Mouse (Mus musculus) R1 (cell line): ENCODE results near the gene Carhsp1.

ENCODE experiments used
- DNase-seq: peaks from one replicate; pipeline ENCODE4 v3.0.0-alpha.2; 2018; ENCODE audit warnings: low read depth, low spot score

The Carhsp1 gene

GRCm38 (mm10) chr16:8671551-8672349 is at the start of gene Carhsp1:
Gene Carhsp1, minus strand, starts transcription at chr16:8672155.
- peak; percentile 97 for DNase-seq

GRCm38 (mm10) chr16:8720447-8720846 is 48.5 kb upstream of the Carhsp1 start:
- DNase-seq, result no peak

- DNase-seq, result peak; percentile 72
Measured at GRCm38 (mm10) chr16:8717744-8718143, 45.8 kb upstream of the Carhsp1 start.

- DNase-seq, result no peak
Measured at GRCm38 (mm10) chr16:8716300-8716699, 44.3 kb upstream of the Carhsp1 start.

GRCm38 (mm10) chr16:8715513-8716080 is 43.6 kb upstream of the Carhsp1 start:
- DNase-seq, result peak; percentile 78

GRCm38 (mm10) chr16:8714851-8715250 is 42.9 kb upstream of the Carhsp1 start:
- DNase-seq, result no peak

GRCm38 (mm10) chr16:8711998-8712397 is 40.0 kb upstream of the Carhsp1 start:
- DNase-seq, result no peak

- DNase-seq, result no peak
Measured at GRCm38 (mm10) chr16:8700586-8700985, 28.6 kb upstream of the Carhsp1 start.

GRCm38 (mm10) chr16:8699556-8699955 is 27.6 kb upstream of the Carhsp1 start:
- DNase-seq, result no peak

- no peak for DNase-seq
Measured at GRCm38 (mm10) chr16:8691206-8691605, 19.3 kb upstream of the Carhsp1 start.

- no peak for DNase-seq
Measured at GRCm38 (mm10) chr16:8689979-8690656, 18.2 kb upstream of the Carhsp1 start.

GRCm38 (mm10) chr16:8687559-8688112 is 15.7 kb upstream of the Carhsp1 start:
- no peak for DNase-seq

- no peak for DNase-seq
Measured at GRCm38 (mm10) chr16:8686871-8687535, 15.0 kb upstream of the Carhsp1 start.

- DNase-seq, result peak; percentile 83
Measured at GRCm38 (mm10) chr16:8686121-8686870, 14.3 kb upstream of the Carhsp1 start.

- no peak for DNase-seq
Measured at GRCm38 (mm10) chr16:8685087-8685486, 13.1 kb upstream of the Carhsp1 start.

GRCm38 (mm10) chr16:8680470-8680869 is 8.5 kb upstream of the Carhsp1 start, which contains the start of gene Gm5767:
Gene Gm5767, plus strand, starts transcription at chr16:8680770.
- DNase-seq, result no peak

GRCm38 (mm10) chr16:8679780-8680179 is 7.8 kb upstream of the Carhsp1 start:
- no peak for DNase-seq

- no peak for DNase-seq
Measured at GRCm38 (mm10) chr16:8678676-8679075, 6.7 kb upstream of the Carhsp1 start.

- DNase-seq, result no peak
Measured at GRCm38 (mm10) chr16:8678035-8678434, 6.1 kb upstream of the Carhsp1 start.

- peak; percentile 74 for DNase-seq
Measured at GRCm38 (mm10) chr16:8676800-8677199, 4.8 kb upstream of the Carhsp1 start.

- DNase-seq, result no peak
Measured at GRCm38 (mm10) chr16:8676228-8676627, 4.3 kb upstream of the Carhsp1 start.
